Mouse (Mus musculus) midbrain, embryonic 11.5 days (tissue): ENCODE results near the gene Eif4b. TPM values are rescaled to one million over a fixed set of nuclear protein-coding genes. Genes with fewer than 3 reads are reported as not detected.

Source experiments
- ATAC-seq: fragments of 200-750 bp; cut with Nextera tagmentation; 2 replicates; pipeline ENCODE4 v1.8.0; 2017; ENCODE audit warnings: moderate TSS enrichment, moderate library complexity; ENCODE audit not compliant: low FRiP score
- DNase-seq: peaks from one replicate; pipeline ENCODE4 v3.0.0; 2015; ENCODE audit warnings: low spot score; ENCODE audit errors: missing footprints
- H3K27ac ChIP-seq: fragments of 300-500 bp; sonication (generic); 2 replicates; pipeline ENCODE4 v1.5.1; 2014; ENCODE audit warnings: low read depth, low read length
- H3K27me3 ChIP-seq: fragments of 300-500 bp; sonication (generic); 2 replicates; pipeline ENCODE4 v1.6.1; 2014; ENCODE audit warnings: mild to moderate bottlenecking, low read length, moderate library complexity, mixed read lengths; ENCODE audit not compliant: control insufficient read depth, insufficient read depth
- H3K36me3 ChIP-seq: fragments of 300-500 bp; sonication (generic); 2 replicates; pipeline ENCODE4 v1.6.1; 2014; ENCODE audit warnings: mild to moderate bottlenecking, low read length, moderate library complexity, mixed read lengths; ENCODE audit not compliant: control insufficient read depth, insufficient read depth
- H3K4me1 ChIP-seq: fragments of 300-500 bp; sonication (generic); 2 replicates; pipeline ENCODE4 v1.6.1; 2014; ENCODE audit warnings: low read length; ENCODE audit not compliant: control insufficient read depth, insufficient read depth
- H3K4me2 ChIP-seq: fragments of 300-500 bp; sonication (generic); 2 replicates; pipeline ENCODE4 v1.6.1; 2014; ENCODE audit warnings: mild to moderate bottlenecking, moderate library complexity
- H3K4me3 ChIP-seq: fragments of 300-500 bp; sonication (generic); 2 replicates; pipeline ENCODE4 v1.5.1; 2014; ENCODE audit warnings: low read depth, low read length
- H3K9ac ChIP-seq: fragments of 300-500 bp; sonication (generic); 2 replicates; pipeline ENCODE4 v1.6.1; 2014; ENCODE audit warnings: low read length
- H3K9me3 ChIP-seq: fragments of 300-500 bp; sonication (generic); 2 replicates; pipeline ENCODE4 v1.6.1; 2016; ENCODE audit warnings: low read length; ENCODE audit not compliant: control insufficient read depth
- WGBS: fragments of 180-500 bp; shearing (Covaris S2); extraction: QIAGEN DNeasy Blood & Tissue Kit; methylation state at CpG from one replicate; pipeline ENCODE4 v1.1.7; 2014; 5-methylcytosine and 5-hydroxymethylcytosine counted together
- polyA plus RNA-seq: library from polyadenylated mRNA; unstranded; fragments of >200 nt; fragmentation: Nextera tagmentation; extraction: Ambion mirVana; gene quantifications from 2 replicates; pipeline ENCODE4 v1.2.1, GENCODE M21; 2014

Eif4b gene
- polyA plus RNA-seq, 1 experiment from 2014 or later, result 107 TPM

GRCm38 (mm10) chr15:102112181-102112580 is 38.6 kb downstream of the Eif4b start:
- H3K4me2 ChIP-seq, result no peak overlapping the region
- H3K9me3 ChIP-seq, result no peaks in the 10 kb centered on the region
- peaks cover 3% of the 10 kb centered on the region; the same call in 1 of the 2 replicates for H3K4me1 ChIP-seq
- DNase-seq (no peak), ATAC-seq (no peak)
- H3K9ac ChIP-seq, result no peak overlapping the region
- peaks cover 6% of the 10 kb centered on the region for H3K27me3 ChIP-seq
- no peaks in the 10 kb centered on the region for H3K36me3 ChIP-seq
- H3K4me3 ChIP-seq, result no peak overlapping the region
- no peak overlapping the region for H3K27ac ChIP-seq
- WGBS, result 94% methylated on average over 6 of the region's 6 CpGs

DNA sequence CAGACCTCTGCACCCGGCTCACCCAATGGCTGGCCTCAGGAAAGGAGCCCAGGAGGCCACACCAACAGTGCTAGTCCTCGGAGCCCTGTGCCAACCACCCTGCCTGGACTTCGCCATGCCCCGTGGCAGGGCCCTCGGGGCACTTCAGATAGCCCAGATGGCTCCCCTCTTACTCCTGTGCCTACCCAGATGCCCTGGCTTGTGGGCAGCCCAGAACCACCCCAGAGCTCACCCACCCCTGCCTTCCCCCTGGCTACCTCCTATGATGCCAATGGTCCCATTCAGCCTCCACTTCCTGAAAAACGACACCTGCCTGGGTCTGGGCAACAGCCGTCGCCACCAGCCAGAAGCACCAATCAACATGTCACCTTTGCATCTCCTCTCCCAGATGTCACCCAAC is 39.3 kb downstream of the Eif4b start:
- 87% methylated on average over 8 of the region's 8 CpGs for WGBS
- ATAC-seq (no peak), DNase-seq (no peak)
- Histone ChIP-seq H3K27me3 (no peaks in the 10 kb centered on the region; the same call in 1 of the 2 replicates), H3K27ac (no peak overlapping the region), H3K9ac (no peak overlapping the region), H3K4me3 (no peak overlapping the region), H3K9me3 (no peaks in the 10 kb centered on the region), H3K36me3 (no peaks in the 10 kb centered on the region), H3K4me2 (no peak overlapping the region), H3K4me1 (no peaks in the 10 kb centered on the region)

GRCm38 (mm10) chr15:102113674-102114073 is 40.1 kb downstream of the Eif4b start:
- H3K27me3 ChIP-seq, result no peaks in the 10 kb centered on the region
- no peak for DNase-seq
- WGBS, result 84% methylated on average over 4 of the region's 4 CpGs
- no peak overlapping the region for H3K9ac ChIP-seq
- no peak overlapping the region for H3K4me3 ChIP-seq
- H3K4me1 ChIP-seq, result no peaks in the 10 kb centered on the region
- no peak for ATAC-seq
- no peak overlapping the region for H3K4me2 ChIP-seq
- no peaks in the 10 kb centered on the region for H3K9me3 ChIP-seq
- H3K36me3 ChIP-seq, result 0 out of 2 replicates have a peak, but pooled peaks cover 3% of the 10 kb centered on the region
- no peak overlapping the region for H3K27ac ChIP-seq

DNA sequence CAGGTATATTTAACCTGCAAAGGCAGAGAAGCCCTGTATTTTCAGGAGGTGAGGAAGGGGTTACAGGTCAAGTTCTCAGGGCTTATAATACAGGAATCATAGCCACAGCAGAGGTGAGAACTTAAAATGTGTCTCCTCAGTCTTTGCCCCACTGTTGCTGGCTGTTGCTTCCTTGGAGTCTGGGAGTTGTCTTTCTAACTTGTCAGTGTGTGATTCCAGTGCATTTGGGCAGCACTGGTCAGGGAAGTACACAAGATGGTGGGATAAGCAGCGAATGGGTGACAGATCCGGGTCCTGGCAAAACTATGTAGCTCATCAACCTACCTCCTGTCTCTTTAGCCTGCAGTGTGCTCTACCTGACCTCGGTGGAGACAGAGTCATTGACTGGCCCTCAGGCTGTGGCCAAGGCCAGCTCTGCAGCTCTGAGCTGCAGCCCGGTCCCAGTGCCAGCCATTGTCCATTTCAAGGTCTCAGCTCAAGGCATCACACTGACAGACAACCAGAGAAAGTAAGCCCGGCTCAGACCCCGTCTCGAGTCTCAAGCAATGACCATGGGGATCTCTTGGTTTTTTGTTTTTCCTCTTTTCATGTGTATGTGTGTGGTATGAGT is 41.2 kb downstream of the Eif4b start:
- ATAC-seq (no peak), DNase-seq (no peak)
- H3K36me3 ChIP-seq, result 0 out of 2 replicates have a peak, but pooled peaks cover 3% of the 10 kb centered on the region
- no peaks in the 10 kb centered on the region for H3K4me1 ChIP-seq
- 84% methylated on average over 7 of the region's 7 CpGs for WGBS
- no peak overlapping the region for H3K27ac ChIP-seq
- H3K9ac ChIP-seq, result no peak overlapping the region
- no peak overlapping the region for H3K4me2 ChIP-seq
- H3K9me3 ChIP-seq, result no peaks in the 10 kb centered on the region
- H3K27me3 ChIP-seq, result no peaks in the 10 kb centered on the region
- H3K4me3 ChIP-seq, result no peak overlapping the region

- Histone ChIP-seq H3K4me3 (no peak overlapping the region), H3K9ac (no peak overlapping the region), H3K36me3 (0 out of 2 replicates have a peak, but pooled peaks cover 3% of the 10 kb centered on the region), H3K27ac (no peak overlapping the region), H3K27me3 (no peaks in the 10 kb centered on the region), H3K9me3 (no peaks in the 10 kb centered on the region), H3K4me1 (no peaks in the 10 kb centered on the region), H3K4me2 (no peak overlapping the region)
- DNase-seq (no peak), ATAC-seq (no peak)
- WGBS, result 67% methylated on average over 9 of the region's 9 CpGs
These were observed 42.2 kb downstream of the Eif4b start for GRCm38 (mm10) chr15:102115731-102116231.

- H3K9ac ChIP-seq, result no peak overlapping the region
- 84% methylated on average over 11 of the region's 11 CpGs for WGBS
- H3K36me3 ChIP-seq, result 0 out of 2 replicates have a peak, but pooled peaks cover 3% of the 10 kb centered on the region
- no peak overlapping the region for H3K4me3 ChIP-seq
- H3K4me2 ChIP-seq, result no peak overlapping the region
- H3K9me3 ChIP-seq, result no peaks in the 10 kb centered on the region
- ATAC-seq, result no peak
- H3K27ac ChIP-seq, result no peak overlapping the region
- no peaks in the 10 kb centered on the region for H3K27me3 ChIP-seq
- no peaks in the 10 kb centered on the region for H3K4me1 ChIP-seq
- DNase-seq, result no peak
These were observed 43.3 kb downstream of the Eif4b start for GRCm38 (mm10) chr15:102116753-102117415.

DNA sequence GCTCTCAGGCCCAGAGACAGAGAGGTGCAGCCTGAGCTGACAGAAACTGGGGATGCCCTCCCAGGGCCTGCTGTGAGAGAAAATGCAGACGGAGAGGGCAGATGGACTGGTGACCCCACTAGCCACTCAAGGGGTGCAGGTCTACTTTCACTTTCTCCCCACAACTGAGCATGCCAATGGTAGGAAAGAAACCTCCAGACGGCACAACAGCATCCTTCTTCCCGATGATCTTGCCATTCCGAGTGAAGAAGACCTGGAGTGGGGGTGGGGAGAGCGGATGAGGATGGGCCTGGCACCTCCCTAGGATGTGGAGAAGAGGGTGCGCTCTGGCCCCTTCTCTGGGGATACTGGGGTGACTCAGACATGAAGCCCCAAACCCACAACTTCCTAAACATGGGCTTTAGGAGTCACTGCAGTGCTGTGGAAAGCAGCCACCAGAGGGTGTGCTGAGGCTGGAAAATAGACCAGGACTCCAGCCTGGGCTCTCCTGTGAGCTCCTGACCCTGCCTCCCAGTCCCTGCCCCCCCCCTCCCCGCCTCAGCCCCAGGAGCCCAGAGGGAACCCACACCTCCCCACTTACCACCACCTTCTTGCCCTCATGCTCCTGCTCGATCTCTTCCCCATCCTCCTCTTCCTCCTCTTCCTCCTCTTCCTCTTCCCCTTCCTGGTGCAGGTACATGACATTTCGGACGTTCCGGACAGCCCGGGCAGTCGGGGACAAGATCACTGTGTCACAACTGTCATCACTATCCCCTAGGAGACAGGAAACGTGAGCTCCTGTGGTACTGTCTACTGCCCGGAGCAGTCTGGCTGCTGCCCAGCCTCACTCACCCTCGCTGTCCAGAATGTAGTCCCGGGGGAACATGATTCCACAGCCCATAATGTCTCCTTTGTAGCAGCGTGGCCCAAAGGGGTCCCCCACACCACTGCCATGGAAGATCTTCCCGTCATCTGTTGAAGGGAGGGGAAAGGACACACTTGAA is 44.2 kb downstream of the Eif4b start:
- WGBS, result 77% methylated on average over 19 of the region's 19 CpGs
- DNase-seq (no peak), ATAC-seq (no peak)
- no peak overlapping the region for H3K9ac ChIP-seq
- H3K4me3 ChIP-seq, result no peak overlapping the region
- H3K27ac ChIP-seq, result no peak overlapping the region
- peaks cover 3% of the 10 kb centered on the region; the same call in 1 of the 2 replicates for H3K36me3 ChIP-seq
- H3K4me2 ChIP-seq, result no peak overlapping the region
- no peaks in the 10 kb centered on the region for H3K4me1 ChIP-seq
- no peaks in the 10 kb centered on the region for H3K27me3 ChIP-seq
- H3K9me3 ChIP-seq, result no peaks in the 10 kb centered on the region

DNA sequence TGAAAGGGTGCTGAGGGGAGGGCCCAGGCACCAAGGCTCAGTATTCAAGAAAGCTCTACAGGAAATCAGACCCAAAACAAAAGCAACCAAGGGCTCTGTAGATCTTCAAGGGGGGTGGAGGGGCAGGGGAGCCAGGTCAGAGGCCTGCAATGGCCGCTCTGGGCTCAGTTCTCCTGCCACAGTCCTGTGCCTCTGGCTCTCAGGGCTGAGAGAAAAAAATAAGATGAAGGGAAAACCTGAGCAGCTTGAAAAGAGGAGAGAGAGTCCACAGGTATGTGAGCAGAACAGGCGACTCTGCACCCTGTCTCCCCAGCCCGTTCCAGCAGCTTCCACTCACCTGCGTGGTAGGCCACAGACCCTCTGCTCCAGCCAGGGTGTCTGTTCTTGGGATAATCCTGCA is 45.0 kb downstream of the Eif4b start:
- WGBS, result 83% methylated on average over 4 of the region's 4 CpGs
- no peaks in the 10 kb centered on the region for H3K27me3 ChIP-seq
- ATAC-seq, result no peak

More for the DNA sequence above, 45.0 kb downstream of the Eif4b start:
- no peaks in the 10 kb centered on the region for H3K9me3 ChIP-seq
- peaks cover 3% of the 10 kb centered on the region; the same call in 1 of the 2 replicates for H3K36me3 ChIP-seq
- H3K27ac ChIP-seq, result no peak overlapping the region
- no peak overlapping the region for H3K4me2 ChIP-seq
- no peaks in the 10 kb centered on the region for H3K4me1 ChIP-seq
- no peak overlapping the region for H3K9ac ChIP-seq
- no peak for DNase-seq
- H3K4me3 ChIP-seq, result no peak overlapping the region
